Mouse (Mus musculus): ENCODE data around the gene Carmil1.

Gene Carmil1

GRCm38 (mm10) chr13:24280439-24281431, at the start of gene Carmil1:
Gene Carmil1, minus strand, starts transcription at chr13:24280795.
- peak; percentile 91 to 97 for DNase-seq (ENCODE audit: inconsistent age in 2 of 2, low spot score in 1 of 2)

GRCm38 (mm10) chr13:24330128-24330527, 49.5 kb upstream of the Carmil1 start:
- no peak for DNase-seq (ENCODE audit: inconsistent age in 2 of 2, low spot score in 1 of 2)

- no peak for DNase-seq (ENCODE audit: inconsistent age in 2 of 2, low spot score in 1 of 2)
Observed at GRCm38 (mm10) chr13:24328036-24328817, 47.6 kb upstream of the Carmil1 start.

GRCm38 (mm10) chr13:24327201-24327600, 46.6 kb upstream of the Carmil1 start, which contains the start of gene Cmah:
Gene Cmah, plus strand, starts transcription at chr13:24327404.
- no peak for DNase-seq (ENCODE audit: inconsistent age in 2 of 2, low spot score in 1 of 2)

GRCm38 (mm10) chr13:24321313-24321712, 40.7 kb upstream of the Carmil1 start:
- DNase-seq (ENCODE audit: inconsistent age in 2 of 2, low spot score in 1 of 2) = no peak

- peak; percentile 16 to 64 for DNase-seq (ENCODE audit: inconsistent age in 2 of 2, low spot score in 1 of 2)
Observed at GRCm38 (mm10) chr13:24318618-24319017, 38.0 kb upstream of the Carmil1 start.

- DNase-seq (ENCODE audit: inconsistent age in 2 of 2, low spot score in 1 of 2) = no peak
Observed at GRCm38 (mm10) chr13:24316563-24316962, 36.0 kb upstream of the Carmil1 start.

GRCm38 (mm10) chr13:24311011-24311940, 30.7 kb upstream of the Carmil1 start:
- DNase-seq (ENCODE audit: inconsistent age in 2 of 2, low spot score in 1 of 2) = no peak

- no peak for DNase-seq (ENCODE audit: inconsistent age in 2 of 2, low spot score in 1 of 2)
Observed at GRCm38 (mm10) chr13:24306248-24306647, 25.7 kb upstream of the Carmil1 start.

GRCm38 (mm10) chr13:24305486-24305885, 24.9 kb upstream of the Carmil1 start:
- no peak for DNase-seq (ENCODE audit: inconsistent age in 2 of 2, low spot score in 1 of 2)

- DNase-seq (ENCODE audit: inconsistent age in 2 of 2, low spot score in 1 of 2) = peak in 1 of 2 experiments; percentile 77
Observed at GRCm38 (mm10) chr13:24297252-24297651, 16.7 kb upstream of the Carmil1 start.

GRCm38 (mm10) chr13:24287381-24287780, 6.8 kb upstream of the Carmil1 start:
- peak in 1 of 2 experiments; percentile 68 for DNase-seq (ENCODE audit: inconsistent age in 2 of 2, low spot score in 1 of 2)

GRCm38 (mm10) chr13:24279762-24280438, 695 bp downstream of the Carmil1 start:
- peak; percentile 52 to 76 for DNase-seq (ENCODE audit: inconsistent age in 2 of 2, low spot score in 1 of 2)

GRCm38 (mm10) chr13:24279407-24279761, 1.2 kb downstream of the Carmil1 start:
- peak in 1 of 2 experiments; percentile 14 for DNase-seq (ENCODE audit: inconsistent age in 2 of 2, low spot score in 1 of 2)

GRCm38 (mm10) chr13:24272740-24273377, 7.7 kb downstream of the Carmil1 start:
- no peak for DNase-seq (ENCODE audit: inconsistent age in 2 of 2, low spot score in 1 of 2)

- DNase-seq (ENCODE audit: inconsistent age in 2 of 2, low spot score in 1 of 2) = peak; percentile 80 to 93
Observed at GRCm38 (mm10) chr13:24269100-24269465, 11.5 kb downstream of the Carmil1 start.

- DNase-seq (ENCODE audit: inconsistent age in 2 of 2, low spot score in 1 of 2) = peak; percentile 78 to 93
Observed at GRCm38 (mm10) chr13:24268355-24269099, 12.1 kb downstream of the Carmil1 start.

- no peak for DNase-seq (ENCODE audit: inconsistent age in 2 of 2, low spot score in 1 of 2)
Observed at GRCm38 (mm10) chr13:24264760-24265159, 15.8 kb downstream of the Carmil1 start.

GRCm38 (mm10) chr13:24263560-24263959, 17.0 kb downstream of the Carmil1 start:
- no peak for DNase-seq (ENCODE audit: inconsistent age in 2 of 2, low spot score in 1 of 2)
